ENCODE assay signal across 13 mouse cellular contexts in genomic region chr12:71543571-71544119, GRCm38 (mm10).
DNase-seq lines count a peak whose midpoint lies in the region; ATAC-seq and TF ChIP-seq lines count a peak whose summit lies in the region.
"Had no signal": no experiment of that assay in that cellular context is flagged by ENCODE, and none has a peak within 500 bp of the region (broad histone marks: within the 10 kb centered on the region; RNA-seq: fewer than 3 reads in every experiment).

No protein-coding gene starts in this region.

- H3K4me3 ChIP-seq in lung, postnatal 0 days (ENCODE audit: low read depth, low read length): no peak overlapping the region
- no peak overlapping the region for H3K4me3 ChIP-seq in bone marrow macrophage, adult 2 months (ENCODE audit: insufficient read depth, low read length)
- no peak overlapping the region for H3K4me3 ChIP-seq in embryonic facial prominence, embryonic 14.5 days (ENCODE audit: low read depth, low read length)
- H3K4me3 ChIP-seq: stomach, embryonic 15.5 days had no signal

- no peak overlapping the region for H3K4me2 ChIP-seq in lung, postnatal 0 days (replicated peaks; ENCODE audit: low read depth, low read length)
- no peak overlapping the region for H3K4me2 ChIP-seq in embryonic facial prominence, embryonic 14.5 days (ENCODE audit: low read depth, low read length)
- H3K4me2 ChIP-seq: stomach, embryonic 15.5 days had no signal

- TF ChIP-seq EP300 in lung, postnatal 0 days (IDR thresholded peaks at IDR 0.05): no peak

- no peak overlapping the region for H3K27ac ChIP-seq in lung, postnatal 0 days (ENCODE audit: low read length)
- peak overlapping the region; percentile 70 for H3K27ac ChIP-seq in bone marrow macrophage, adult 2 months (ENCODE audit: insufficient read depth, low read depth, low read length)
- peak overlapping the region; percentile 40 for H3K27ac ChIP-seq in embryonic facial prominence, embryonic 14.5 days (replicated peaks; ENCODE audit: low read depth, low read length)
- H3K27ac ChIP-seq: stomach, embryonic 15.5 days had no signal

- H3K4me1 ChIP-seq in lung, postnatal 0 days (ENCODE audit: insufficient read depth, low read depth, low read length): no peaks in the 10 kb centered on the region
- peaks cover 28% of the 10 kb centered on the region for H3K4me1 ChIP-seq in bone marrow macrophage, adult 2 months (ENCODE audit: control insufficient read depth, insufficient read depth, low read length)
- peaks cover 29% of the 10 kb centered on the region for H3K4me1 ChIP-seq in embryonic facial prominence, embryonic 14.5 days (ENCODE audit: control insufficient read depth, insufficient read depth, low read length)

- ATAC-seq in lung, postnatal 0 days: no peak
- no peak for ATAC-seq in embryonic facial prominence, embryonic 14.5 days (ENCODE audit: low read depth)
- ATAC-seq: CD4-positive, CD25-positive, alpha-beta regulatory T cell, adult 4 months; Patski had no signal

- no peak for TF ChIP-seq CTCF in lung, postnatal 0 days (IDR thresholded peaks at IDR 0.05)
- TF ChIP-seq CTCF in bone marrow macrophage, adult 2 months (IDR thresholded peaks at IDR 0.05; ENCODE audit: low read depth, low read length): no peak

- 55% methylated on average over 7 of the region's 7 CpGs for WGBS in lung, postnatal 0 days
- 42% methylated on average over 7 of the region's 7 CpGs for WGBS in embryonic facial prominence, embryonic 14.5 days

- DNase-seq in heart, adult 11 months: peak; percentile 55
- DNase-seq in heart, adult 9 months (ENCODE audit: low spot score in 2 of 2): no peak
- DNase-seq in lung, postnatal 0 days (ENCODE audit: low spot score): peak; percentile 17
- no peak for DNase-seq in lung, postnatal 14 days
- DNase-seq in embryonic facial prominence, embryonic 14.5 days (ENCODE audit: low spot score): peak; percentile 57
- no peak for DNase-seq in frontal cortex, postnatal 36 days (ENCODE audit: low spot score in 2 of 2)
- DNase-seq: heart, postnatal 14 days; kidney, postnatal 10 days; lung, adult 18-20 months had no signal

- H3K9ac ChIP-seq in lung, postnatal 0 days (replicated peaks; ENCODE audit: low read depth): no peak overlapping the region
- no peak overlapping the region for H3K9ac ChIP-seq in embryonic facial prominence, embryonic 14.5 days (ENCODE audit: low read depth, low read length)
- H3K9ac ChIP-seq: stomach, embryonic 15.5 days had no signal

- no peaks in the 10 kb centered on the region for H3K27me3 ChIP-seq in lung, postnatal 0 days (replicated peaks; ENCODE audit: insufficient read depth, low read length)
- H3K27me3 ChIP-seq in embryonic facial prominence, embryonic 14.5 days (replicated peaks; ENCODE audit: control insufficient read depth, insufficient read depth, low read length): no peaks in the 10 kb centered on the region
- H3K27me3 ChIP-seq: Patski; stomach, embryonic 15.5 days had no signal

- TF ChIP-seq POLR2A in bone marrow macrophage, adult 2 months (IDR thresholded peaks at IDR 0.05; ENCODE audit: borderline replicate concordance, low read depth, low read length): no peak

- no peaks in the 10 kb centered on the region for H3K36me3 ChIP-seq in lung, postnatal 0 days (ENCODE audit: insufficient read depth, low read length)
- no peaks in the 10 kb centered on the region for H3K36me3 ChIP-seq in embryonic facial prominence, embryonic 14.5 days (ENCODE audit: control insufficient read depth, insufficient read depth, low read length)
- H3K36me3 ChIP-seq: stomach, embryonic 15.5 days had no signal

- H3K9me3 ChIP-seq in lung, postnatal 0 days (ENCODE audit: low read length): no peaks in the 10 kb centered on the region
- H3K9me3 ChIP-seq in embryonic facial prominence, embryonic 14.5 days (ENCODE audit: control insufficient read depth, low read length): no peaks in the 10 kb centered on the region
- H3K9me3 ChIP-seq: stomach, embryonic 15.5 days had no signal

Comparison
In these comparisons a context has a peak if more than half of its experiments do, and no peak if none do; other contexts are left out.
1. DNase-seq: peak in heart, adult 11 months (single experiment), lung, postnatal 0 days (single experiment) and embryonic facial prominence, embryonic 14.5 days (single experiment); none in heart, adult 9 months (0 of 2), lung, postnatal 14 days (single experiment) and frontal cortex, postnatal 36 days (0 of 2).